In the genomic region with DNA sequence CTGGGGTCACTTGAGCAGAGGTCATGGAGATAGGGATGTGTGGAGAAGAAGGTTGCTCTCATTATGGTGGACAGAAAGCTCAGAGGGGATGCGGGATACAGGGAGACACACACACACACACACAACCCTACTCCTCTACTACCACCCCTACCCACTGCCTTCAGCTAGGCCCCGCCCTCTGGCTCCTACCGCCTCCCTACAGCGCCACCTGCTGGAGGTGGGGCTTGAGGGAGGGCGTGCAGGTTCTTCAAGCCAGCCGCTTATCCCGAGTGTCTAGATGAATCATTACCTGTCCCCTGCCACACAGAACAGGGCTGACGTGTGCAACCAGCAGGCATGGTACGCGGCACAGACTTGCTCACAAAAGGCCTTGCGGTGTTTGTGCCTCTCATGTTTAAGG, we compare ENCODE assay signal across 9 mouse cellular contexts. TPM values are rescaled to one million over a fixed set of nuclear protein-coding genes. Genes with fewer than 3 reads are reported as not detected.
DNase-seq lines count a peak whose midpoint lies in the region; ATAC-seq and TF ChIP-seq lines count a peak whose summit lies in the region.
"Had no signal": no experiment of that assay in that cellular context is flagged by ENCODE, and none has a peak within 500 bp of the region (broad histone marks: within the 10 kb centered on the region; RNA-seq: fewer than 3 reads in every experiment).

No protein-coding gene starts in this region.

- H3K4me2 ChIP-seq in heart, embryonic 12.5 days: no peak overlapping the region
- no peak overlapping the region for H3K4me2 ChIP-seq in intestine, embryonic 14.5 days (ENCODE audit: low read length)
- H3K4me2 ChIP-seq in midbrain, postnatal 0 days (ENCODE audit: low read depth, low read length, poor library complexity, severe bottlenecking): no peak overlapping the region
- H3K4me2 ChIP-seq in stomach, embryonic 14.5 days (replicated peaks; ENCODE audit: low read depth, low read length): no peak overlapping the region
- H3K4me2 ChIP-seq: lung, embryonic 15.5 days had no signal

- TF ChIP-seq CTCF in brain, embryonic 14.5 days (IDR thresholded peaks at IDR 0.05; ENCODE audit: borderline replicate concordance, extremely low read depth, insufficient read depth, insufficient read length): peak; percentile 64
- peak; percentile 71 for TF ChIP-seq CTCF in midbrain, postnatal 0 days (IDR thresholded peaks at IDR 0.05)

- H3K4me1 ChIP-seq in heart, embryonic 12.5 days (replicated peaks): peaks cover 14% of the 10 kb centered on the region; the same call in 1 of the 2 replicates
- H3K4me1 ChIP-seq in intestine, embryonic 14.5 days (replicated peaks; ENCODE audit: control insufficient read depth, insufficient read depth, low read length): peaks cover 33% of the 10 kb centered on the region
- H3K4me1 ChIP-seq in midbrain, postnatal 0 days (ENCODE audit: insufficient read depth, low read length): 0 out of 2 replicates have a peak, but pooled peaks cover 5% of the 10 kb centered on the region
- H3K4me1 ChIP-seq in stomach, embryonic 14.5 days (ENCODE audit: control insufficient read depth, insufficient read depth, low read length): peaks cover 21% of the 10 kb centered on the region

- no peak overlapping the region for H3K27ac ChIP-seq in heart, embryonic 12.5 days (ENCODE audit: poor library complexity, severe bottlenecking)
- no peak overlapping the region for H3K27ac ChIP-seq in intestine, embryonic 14.5 days (ENCODE audit: low read depth)
- H3K27ac ChIP-seq in midbrain, postnatal 0 days (ENCODE audit: low read depth, low read length): no peak overlapping the region
- H3K27ac ChIP-seq in stomach, embryonic 14.5 days (ENCODE audit: low read length): no peak overlapping the region
- H3K27ac ChIP-seq: lung, embryonic 15.5 days had no signal

- intact Hi-C loops in left cerebral cortex, postnatal 4 days (cut with DNase I): no loop called here

- no peak for ATAC-seq in heart, embryonic 12.5 days (ENCODE audit: insufficient number of reproducible peaks, low FRiP score)
- ATAC-seq in intestine, embryonic 14.5 days (replicated peaks; ENCODE audit: low FRiP score, low TSS enrichment, low read depth): no peak; the same call in 1 of the 2 replicates
- peak; percentile 34; the same call in 1 of the 2 replicates for ATAC-seq in midbrain, postnatal 0 days (ENCODE audit: low FRiP score)
- ATAC-seq in stomach, embryonic 14.5 days (ENCODE audit: insufficient number of reproducible peaks, insufficient read depth, low FRiP score, low read depth): peak; percentile 16; the same call in 1 of the 2 replicates

- TF ChIP-seq POLR2A in brain, embryonic 14.5 days (IDR thresholded peaks at IDR 0.05; ENCODE audit: borderline replicate concordance, extremely low read depth, insufficient read depth, insufficient read length, poor library complexity, severe bottlenecking): no peak

- H3K36me3 ChIP-seq in heart, embryonic 12.5 days: no peaks in the 10 kb centered on the region
- H3K36me3 ChIP-seq in intestine, embryonic 14.5 days (ENCODE audit: control insufficient read depth, insufficient read depth, low read length): no peaks in the 10 kb centered on the region
- no peaks in the 10 kb centered on the region for H3K36me3 ChIP-seq in midbrain, postnatal 0 days (ENCODE audit: insufficient read depth, low read length)
- H3K36me3 ChIP-seq in stomach, embryonic 14.5 days (ENCODE audit: control insufficient read depth, insufficient read depth, low read length): no peaks in the 10 kb centered on the region
- H3K36me3 ChIP-seq: lung, embryonic 15.5 days had no signal

- peak; percentile 98 for DNase-seq in heart, adult 11 months
- peak; percentile 68 for DNase-seq in brain, embryonic 14.5 days (ENCODE audit: low read depth)
- peak; percentile 62 for DNase-seq in fat pad, adult 2 months (ENCODE audit: extremely low read depth, low read depth, low spot score)
- DNase-seq in intestine, embryonic 14.5 days (ENCODE audit: low spot score): peak; percentile 79
- peak; percentile 81 for DNase-seq in left cerebral cortex, postnatal 4 days
- DNase-seq in midbrain, postnatal 0 days (ENCODE audit: low spot score): no peak

- H3K4me3 ChIP-seq in heart, embryonic 12.5 days: no peak overlapping the region
- no peak overlapping the region for H3K4me3 ChIP-seq in intestine, embryonic 14.5 days (ENCODE audit: low read depth, low read length)
- H3K4me3 ChIP-seq in midbrain, postnatal 0 days (ENCODE audit: low read depth, low read length): no peak overlapping the region
- H3K4me3 ChIP-seq in stomach, embryonic 14.5 days (ENCODE audit: low read depth, low read length): no peak overlapping the region
- H3K4me3 ChIP-seq: lung, embryonic 15.5 days had no signal

- no peak overlapping the region for H3K9ac ChIP-seq in heart, embryonic 12.5 days
- no peak overlapping the region for H3K9ac ChIP-seq in intestine, embryonic 14.5 days (ENCODE audit: low read length)
- no peak overlapping the region for H3K9ac ChIP-seq in midbrain, postnatal 0 days (replicated peaks; ENCODE audit: low read length, poor library complexity, severe bottlenecking)
- no peak overlapping the region for H3K9ac ChIP-seq in stomach, embryonic 14.5 days (replicated peaks; ENCODE audit: low read depth, low read length)
- H3K9ac ChIP-seq: lung, embryonic 15.5 days had no signal

- 0 out of 2 replicates have a peak, but pooled peaks cover 7% of the 10 kb centered on the region for H3K9me3 ChIP-seq in heart, embryonic 12.5 days (replicated peaks)
- no peaks in the 10 kb centered on the region for H3K9me3 ChIP-seq in intestine, embryonic 14.5 days (ENCODE audit: control insufficient read depth, low read length)
- no peaks in the 10 kb centered on the region for H3K9me3 ChIP-seq in midbrain, postnatal 0 days (ENCODE audit: low read length)
- H3K9me3 ChIP-seq in stomach, embryonic 14.5 days (ENCODE audit: control insufficient read depth, low read depth, low read length): no peaks in the 10 kb centered on the region
- H3K9me3 ChIP-seq: lung, embryonic 15.5 days had no signal

- 41% methylated on average over 11 of the region's 11 CpGs for WGBS in heart, embryonic 12.5 days
- 46% methylated on average over 11 of the region's 11 CpGs for WGBS in intestine, embryonic 14.5 days
- WGBS in midbrain, postnatal 0 days: 54% methylated on average over 11 of the region's 11 CpGs
- WGBS in stomach, embryonic 14.5 days: 39% methylated on average over 11 of the region's 11 CpGs

- H3K27me3 ChIP-seq in heart, embryonic 12.5 days (replicated peaks): 0 out of 2 replicates have a peak, but pooled peaks cover 4% of the 10 kb centered on the region
- no peaks in the 10 kb centered on the region for H3K27me3 ChIP-seq in intestine, embryonic 14.5 days (replicated peaks; ENCODE audit: control insufficient read depth, insufficient read depth, low read length)
- no peaks in the 10 kb centered on the region for H3K27me3 ChIP-seq in midbrain, postnatal 0 days (ENCODE audit: insufficient read depth, low read length)
- H3K27me3 ChIP-seq in stomach, embryonic 14.5 days (ENCODE audit: control insufficient read depth, insufficient read depth, low read length): no peaks in the 10 kb centered on the region
- H3K27me3 ChIP-seq: lung, embryonic 15.5 days had no signal

RNA-seq across cellular contexts. Expression of a gene that starts 10.6 kb away (rescaled TPM):
- polyA plus RNA-seq in heart, embryonic 12.5 days (2016; fragmentation: Nextera tagmentation; extraction: Ambion mirVana): 17.0 and 18.6 TPM in 2 replicates
- polyA plus RNA-seq in brain, embryonic 14.5 days (2012; rRNA removed): 31.6 and 71.5 TPM in 2 replicates
- polyA plus RNA-seq in intestine, embryonic 14.5 days (2014; fragmentation: Nextera tagmentation; extraction: Ambion mirVana): 26.1 and 27.5 TPM in 2 replicates
- total RNA-seq in left cerebral cortex, postnatal 4 days (2021): 100 to 1,000 TPM; 110 to 115 TPM
- 22.8 and 37.8 TPM in 2 replicates for total RNA-seq in midbrain, postnatal 0 days (2014; rRNA removed)
- 15.5 and 17.8 TPM in 2 replicates for polyA plus RNA-seq in midbrain, postnatal 0 days (2015; fragmentation: Nextera tagmentation; extraction: Ambion mirVana)
- polyA plus RNA-seq in stomach, embryonic 14.5 days (2014; fragmentation: Nextera tagmentation; extraction: Ambion mirVana): 32.7 and 33.4 TPM in 2 replicates

Comparison
In these comparisons a context has a peak if more than half of its experiments do, and no peak if none do; other contexts are left out.
1. ATAC-seq: peak in midbrain, postnatal 0 days (single experiment) and stomach, embryonic 14.5 days (single experiment); none in heart, embryonic 12.5 days (single experiment) and intestine, embryonic 14.5 days (single experiment).